Mouse (Mus musculus): Measurements from ENCODE around the gene Med21.
A peak's percentile ranks its signal among the peaks of the same experiment; 100 is the strongest.

The Med21 gene

DNA sequence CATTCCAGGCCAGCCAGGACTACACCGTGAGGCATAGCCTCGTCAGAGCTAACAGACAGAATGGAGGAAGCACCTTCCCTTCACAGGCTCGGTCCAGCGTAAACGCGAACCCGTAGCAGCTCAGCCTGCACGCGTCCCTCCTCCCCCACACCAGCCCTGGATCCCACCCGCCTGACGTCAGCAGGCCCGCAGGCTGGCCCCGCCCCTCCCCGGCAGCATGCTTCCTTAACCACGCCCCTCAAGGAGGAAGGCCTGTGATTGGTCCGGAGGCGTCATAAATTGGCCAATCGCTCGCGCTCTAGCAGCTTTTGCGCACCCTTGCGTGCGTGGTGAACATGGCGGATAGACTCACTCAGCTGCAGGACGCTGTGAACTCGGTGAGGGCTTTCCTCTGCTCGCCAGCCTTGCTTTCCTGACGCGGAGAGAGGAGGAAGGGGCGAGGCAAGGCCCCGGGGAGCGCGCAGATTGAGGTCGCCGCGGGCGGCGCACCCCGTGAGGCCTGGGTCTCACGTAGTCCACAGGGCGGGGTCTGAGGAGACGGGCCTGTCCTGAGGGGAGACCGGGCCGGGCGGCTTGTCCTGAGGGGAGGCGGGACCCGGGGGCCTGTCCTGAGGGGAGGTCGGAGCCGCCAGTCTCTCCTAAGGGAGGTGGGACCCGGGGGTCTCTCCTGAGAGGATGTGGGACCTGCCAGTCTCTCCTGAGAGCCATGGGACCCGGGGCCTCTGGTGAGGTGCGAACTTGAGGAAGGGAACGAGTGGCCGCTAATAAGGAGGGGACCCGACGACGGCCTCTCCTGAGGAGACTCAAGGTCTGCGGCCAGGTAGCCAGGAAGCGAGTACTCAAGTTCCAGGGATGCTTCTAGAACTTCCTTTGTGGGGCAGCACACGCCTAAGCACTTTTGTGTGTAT is at the start of gene Med21, which contains the start of gene Tm7sf3:
Gene Med21 (plus strand): TSS at position 272 of the 908 bp plus-strand sequence.
Gene Tm7sf3 (minus strand): TSS at position 549 of the 908 bp plus-strand sequence.
- peak; percentile 99 for DNase-seq (ENCODE audit: inconsistent age in 2 of 2, low spot score in 1 of 2)

DNA sequence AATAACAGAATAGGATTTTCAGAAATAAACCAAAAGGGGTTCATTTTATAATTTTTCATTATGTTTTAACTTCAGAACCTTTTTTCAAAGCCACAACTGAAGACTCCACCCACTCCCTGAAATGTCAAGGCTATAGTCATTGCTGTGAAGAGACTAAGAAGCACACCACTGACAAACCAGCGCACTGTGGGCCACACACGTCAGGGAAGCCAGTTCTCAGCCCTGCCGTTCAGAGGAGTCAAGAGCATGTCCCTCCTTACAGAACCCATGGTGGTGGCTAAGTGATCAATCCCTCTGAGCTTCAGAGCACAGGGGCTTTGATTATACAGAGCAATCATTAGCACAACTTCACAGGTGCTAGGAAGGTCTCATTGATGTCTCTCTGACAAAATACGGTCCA is 39.7 kb upstream of the Med21 start:
- peak; percentile 70 to 83 for DNase-seq (ENCODE audit: inconsistent age in 2 of 2, low spot score in 1 of 2)

DNA sequence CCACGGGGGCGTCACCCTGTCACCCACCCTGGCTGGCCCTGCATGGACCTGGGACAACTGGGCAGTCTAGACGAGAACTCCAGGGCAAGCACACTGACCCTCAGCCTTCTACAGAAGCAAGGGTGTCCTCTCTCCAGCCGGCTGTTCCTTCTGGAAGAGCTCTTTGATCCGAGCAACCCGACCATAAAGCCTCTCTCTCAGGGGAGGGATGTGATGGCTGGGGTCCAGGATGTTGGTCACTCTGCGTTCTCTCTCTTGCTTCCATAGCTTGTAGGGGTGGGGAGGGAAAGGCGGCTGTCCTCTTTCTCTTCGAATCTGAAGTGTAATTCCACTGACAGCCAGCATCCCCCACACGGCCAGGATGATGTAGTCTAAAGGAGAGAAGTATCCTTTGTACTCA is 38.7 kb upstream of the Med21 start:
- DNase-seq (ENCODE audit: inconsistent age in 2 of 2, low spot score in 1 of 2) = peak in 1 of 2 experiments; percentile 33

DNA sequence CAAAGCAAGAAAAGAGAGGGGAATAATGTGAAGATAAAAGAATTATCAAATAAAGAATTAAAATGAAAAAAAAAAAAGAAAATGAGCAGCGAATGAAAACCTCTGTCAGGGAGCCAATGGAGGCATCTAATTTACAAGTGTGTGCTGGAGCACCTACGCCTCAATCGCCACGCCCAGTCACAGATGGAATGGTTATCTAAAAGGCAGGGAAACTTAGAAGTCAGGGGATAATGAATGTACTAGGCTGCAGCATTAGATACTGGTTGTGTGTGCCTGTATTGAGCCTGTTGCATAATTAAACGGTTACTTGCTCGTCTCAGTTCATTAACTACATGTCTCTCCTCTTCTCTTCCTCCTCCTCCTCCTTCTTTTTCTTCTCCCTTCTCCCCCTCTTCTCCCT is 31.0 kb upstream of the Med21 start:
- no peak for DNase-seq (ENCODE audit: inconsistent age in 2 of 2, low spot score in 1 of 2)

DNA sequence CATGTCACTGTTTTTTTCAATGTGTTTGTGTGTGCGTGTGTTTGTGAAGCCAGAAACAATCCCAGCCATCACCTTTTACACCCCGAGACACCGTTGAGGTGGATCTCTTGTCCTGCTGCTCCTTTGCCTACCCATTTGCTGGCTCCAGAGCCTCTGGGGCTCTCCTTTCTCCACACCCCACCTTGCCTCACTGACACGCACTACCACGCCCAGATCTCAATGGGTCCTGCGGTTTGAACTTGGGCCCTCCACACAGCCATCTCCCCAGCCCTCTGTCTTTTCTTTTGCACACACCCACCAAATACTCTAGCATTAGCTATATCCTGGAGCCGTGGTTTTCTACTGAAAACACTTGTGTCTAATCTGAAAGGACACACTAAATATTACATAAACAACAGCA is 30.4 kb upstream of the Med21 start:
- no peak for DNase-seq (ENCODE audit: inconsistent age in 2 of 2, low spot score in 1 of 2)

DNA sequence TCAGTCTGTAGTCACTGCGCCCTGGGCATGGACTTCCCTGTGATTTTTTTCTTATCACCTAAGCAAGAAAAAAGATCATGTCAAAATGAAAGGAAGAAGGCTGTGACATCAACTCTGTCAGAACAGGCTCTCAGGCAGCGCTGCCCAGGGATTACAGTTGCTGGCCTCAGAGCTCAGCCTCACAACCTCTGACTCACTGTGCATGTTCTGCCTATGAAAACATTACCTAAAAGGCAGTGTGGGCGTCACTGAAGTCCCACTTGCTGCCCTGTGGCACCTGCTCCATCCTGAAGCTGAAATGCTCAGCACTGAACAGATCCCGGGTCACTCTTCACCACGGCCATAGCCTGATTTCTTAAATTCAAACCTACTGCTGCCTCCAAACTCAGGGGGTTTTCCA is 29.6 kb upstream of the Med21 start:
- DNase-seq (ENCODE audit: inconsistent age in 2 of 2, low spot score in 1 of 2) = no peak

DNA sequence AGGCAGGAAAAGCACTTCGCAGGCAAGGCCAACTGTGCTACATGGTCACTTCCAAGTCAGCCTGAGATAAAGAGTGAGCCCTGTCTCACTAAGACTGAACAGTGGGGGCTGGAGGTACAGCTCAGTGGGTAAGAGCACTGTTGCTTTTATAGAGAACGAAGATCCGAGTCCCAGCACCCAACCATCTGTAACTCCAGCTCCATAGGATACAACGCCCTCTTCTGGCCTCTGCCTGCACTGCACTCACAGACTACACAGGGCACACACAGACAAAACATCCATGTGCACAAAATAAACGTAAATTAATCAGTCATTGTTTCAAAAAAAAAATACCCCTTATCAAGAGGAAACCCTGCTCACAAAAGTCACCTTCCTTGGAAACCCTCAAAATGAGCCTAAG is 28.4 kb upstream of the Med21 start:
- DNase-seq (ENCODE audit: inconsistent age in 2 of 2, low spot score in 1 of 2) = no peak

DNA sequence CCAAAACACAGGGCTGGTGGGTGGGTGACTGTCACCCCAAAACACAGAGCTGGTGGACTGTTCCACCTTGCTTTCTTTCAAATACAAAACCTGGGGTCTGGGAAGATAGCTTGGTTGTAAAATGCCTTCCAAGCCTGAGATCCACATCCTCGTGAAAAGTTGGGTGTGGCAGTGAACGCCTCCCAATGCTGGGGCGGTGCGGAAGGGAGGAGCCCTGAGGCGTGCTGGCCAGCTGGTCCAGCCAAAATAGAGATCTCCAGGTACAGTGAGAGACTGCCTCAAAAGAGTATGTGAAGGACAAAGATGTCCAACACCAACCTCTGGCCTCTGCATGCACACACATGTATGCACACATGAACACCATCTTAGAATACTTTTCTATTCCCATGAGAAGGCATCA is 27.8 kb upstream of the Med21 start:
- no peak for DNase-seq (ENCODE audit: inconsistent age in 2 of 2, low spot score in 1 of 2)

DNA sequence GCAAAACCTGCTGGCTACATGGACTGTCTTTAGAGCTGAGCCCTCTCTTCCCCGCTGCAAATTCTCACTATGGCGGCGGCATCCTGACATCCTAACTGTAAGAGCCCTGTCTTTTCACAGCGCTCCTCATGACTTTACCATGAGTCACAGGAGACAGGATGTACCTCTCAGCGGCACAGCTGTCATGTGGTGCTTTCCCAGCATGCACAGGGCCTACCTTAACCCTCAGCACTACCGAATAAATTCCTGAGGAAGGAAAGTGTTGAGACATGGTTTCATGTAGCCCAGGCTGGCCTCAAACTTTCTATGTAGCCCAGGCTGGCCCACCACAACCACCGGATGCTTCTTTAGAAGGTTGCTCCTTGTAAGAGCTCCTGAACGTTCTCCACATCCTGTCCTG is 26.5 kb upstream of the Med21 start:
- DNase-seq (ENCODE audit: inconsistent age in 2 of 2, low spot score in 1 of 2) = no peak

DNA sequence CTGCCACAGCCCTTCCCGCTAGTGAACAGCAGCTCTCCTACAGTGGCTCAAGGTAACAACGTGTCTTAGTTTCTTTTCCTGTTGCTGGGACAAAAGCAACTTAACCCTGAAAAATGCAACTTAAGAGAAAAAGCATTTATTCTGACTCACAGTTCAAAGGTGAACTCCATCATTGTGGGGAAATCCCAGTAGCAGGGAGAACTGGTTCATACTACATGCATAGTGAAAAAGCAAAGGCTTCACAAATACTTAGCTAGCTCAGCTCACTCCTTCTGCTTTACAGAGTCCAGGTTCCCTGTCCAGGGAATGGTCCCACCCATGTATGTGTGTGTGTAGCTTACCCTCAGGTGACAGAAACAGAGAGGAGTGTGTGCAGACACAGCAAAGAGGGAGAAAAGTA is 25.7 kb upstream of the Med21 start:
- DNase-seq (ENCODE audit: inconsistent age in 2 of 2, low spot score in 1 of 2) = no peak

DNA sequence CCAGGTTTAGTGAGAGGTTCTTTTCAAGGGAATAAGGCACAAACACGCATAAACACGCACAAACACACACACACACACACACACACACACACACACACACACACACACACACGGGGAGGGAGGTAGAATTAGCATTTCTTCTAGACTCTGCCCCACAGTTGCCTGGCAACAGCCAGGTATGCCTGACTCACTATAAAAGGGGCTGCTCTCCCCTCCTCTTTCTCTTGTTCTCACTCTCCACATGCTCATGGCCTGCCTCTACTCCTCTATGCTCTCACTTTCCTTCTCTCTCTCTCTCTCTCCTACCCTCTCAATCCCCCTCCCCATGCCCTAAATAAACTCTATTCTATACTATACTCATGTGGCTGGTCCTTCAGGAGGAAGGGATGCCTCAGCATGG is 14.2 kb upstream of the Med21 start:
- no peak for DNase-seq (ENCODE audit: inconsistent age in 2 of 2, low spot score in 1 of 2)

DNA sequence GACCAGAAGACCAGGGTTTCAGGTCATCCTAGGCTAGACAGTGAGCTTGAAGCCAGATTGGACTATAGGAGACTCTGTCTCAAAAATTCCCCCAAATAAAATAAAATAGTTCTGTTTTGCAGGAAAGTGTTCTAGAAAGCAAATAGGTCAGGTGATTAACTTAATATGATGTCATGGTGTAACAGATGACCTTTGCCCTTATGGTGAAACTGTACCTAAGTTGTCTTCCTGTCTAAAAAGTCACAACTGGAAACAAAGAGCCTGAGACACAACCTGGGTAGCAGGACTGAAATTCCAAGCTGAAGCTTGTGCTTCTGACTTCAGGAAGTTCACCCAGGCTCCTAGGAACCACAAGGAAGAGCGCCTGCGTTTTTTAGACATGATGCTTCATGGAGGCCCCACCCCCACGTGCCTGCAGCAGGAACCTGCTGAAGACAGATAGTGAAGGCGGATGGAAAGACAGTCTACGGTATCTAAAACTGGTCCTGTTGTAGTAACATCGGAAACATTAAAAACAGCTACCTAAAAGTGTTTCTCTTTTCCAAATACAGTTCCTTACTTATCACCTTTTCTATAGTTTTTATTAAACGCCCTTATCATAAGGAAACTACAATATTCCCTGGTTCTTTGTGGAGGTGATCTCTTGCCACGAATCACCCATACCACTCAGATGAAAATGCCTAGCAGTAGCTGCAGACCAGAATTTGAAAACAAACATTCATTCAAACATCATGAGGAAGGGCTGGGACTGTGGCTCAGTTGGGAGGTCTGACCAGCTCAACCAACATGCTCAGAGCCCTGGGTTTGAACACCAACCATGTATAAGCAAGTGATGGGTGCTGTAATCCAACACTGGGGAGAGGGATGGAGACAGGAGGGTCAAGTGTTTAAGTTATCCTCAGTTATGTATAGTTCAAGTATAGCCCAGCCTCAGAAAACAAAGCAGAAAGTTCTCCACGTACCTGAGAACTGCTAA is 12.3 kb upstream of the Med21 start:
- DNase-seq (ENCODE audit: inconsistent age in 2 of 2, low spot score in 1 of 2) = no peak

DNA sequence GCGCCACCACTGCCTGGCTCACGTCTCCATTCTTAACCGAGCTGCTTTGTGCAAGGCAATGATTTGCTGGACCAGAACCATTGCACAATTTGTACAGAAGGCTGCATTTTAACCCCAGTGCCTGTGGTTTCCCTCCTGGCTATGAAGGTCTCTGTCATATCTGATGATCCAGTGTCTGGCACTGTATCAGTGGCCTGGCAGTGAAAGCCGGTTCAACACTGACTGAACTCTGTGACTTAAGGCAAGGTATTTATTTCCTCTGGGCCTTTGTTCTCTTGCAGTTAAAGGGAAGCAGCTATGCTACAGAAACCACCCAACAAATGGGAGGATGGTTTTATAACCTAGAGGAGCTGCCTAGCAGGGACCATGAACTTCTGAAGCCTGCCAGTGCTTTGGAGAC is 11.4 kb upstream of the Med21 start:
- DNase-seq (ENCODE audit: inconsistent age in 2 of 2, low spot score in 1 of 2) = peak; percentile 78 to 89

DNA sequence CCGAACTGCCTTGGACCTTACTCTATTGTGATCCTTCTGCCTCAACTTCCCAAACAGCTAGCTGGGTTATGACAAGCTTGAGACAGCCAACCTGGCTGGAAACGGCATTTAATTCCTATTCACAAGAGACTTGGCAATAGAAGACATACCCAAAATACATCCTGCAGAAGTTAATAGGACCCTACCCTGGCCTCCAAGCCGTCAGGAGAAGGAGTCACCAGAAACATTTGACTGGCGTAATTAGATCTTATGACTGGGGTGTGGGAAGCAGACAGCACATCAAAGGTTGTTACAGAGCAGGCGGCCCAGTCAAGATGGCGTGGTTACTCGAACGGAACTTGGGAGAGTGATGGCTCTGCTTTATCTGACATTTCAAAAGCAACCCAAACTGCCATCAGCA is 10.5 kb upstream of the Med21 start:
- DNase-seq (ENCODE audit: inconsistent age in 2 of 2, low spot score in 1 of 2) = no peak

DNA sequence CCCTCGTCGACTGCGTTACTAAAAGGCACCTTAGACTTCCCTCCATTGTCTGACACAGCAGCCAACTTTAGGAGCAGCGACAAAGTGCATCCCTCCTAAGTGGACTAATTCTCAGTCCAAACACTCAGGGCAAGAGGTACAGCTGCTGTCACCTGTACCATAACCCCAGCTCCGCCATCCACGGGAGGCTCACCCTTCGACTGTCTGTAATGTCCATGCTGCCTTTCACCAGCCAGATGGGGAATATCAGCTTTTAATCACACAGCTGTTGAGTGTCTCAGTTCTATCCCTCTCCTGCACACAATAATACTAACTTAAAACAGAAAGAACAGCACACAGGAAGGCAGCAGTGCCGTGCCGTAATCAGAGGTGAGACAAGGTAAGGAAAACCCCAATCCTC is 9.9 kb upstream of the Med21 start:
- DNase-seq (ENCODE audit: inconsistent age in 2 of 2, low spot score in 1 of 2) = no peak

DNA sequence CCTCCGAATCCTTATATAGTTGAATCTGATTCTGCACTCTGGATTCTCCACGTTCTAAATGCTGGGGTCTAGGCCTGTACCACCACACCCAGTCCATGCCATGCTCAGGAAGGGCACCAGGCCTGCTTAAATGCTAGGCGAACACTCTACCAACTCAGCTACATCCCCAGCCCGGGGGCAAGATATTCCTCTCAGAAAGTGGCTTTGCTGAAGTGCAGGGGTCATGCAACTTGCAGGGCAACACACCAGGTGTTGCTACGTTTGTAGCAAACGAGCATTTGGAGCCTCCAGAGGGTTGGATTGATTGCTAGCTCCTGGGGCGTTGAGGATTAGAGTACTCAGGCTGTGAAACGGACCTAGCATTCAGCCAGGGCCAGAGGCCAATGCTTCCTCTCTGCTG is 9.2 kb upstream of the Med21 start:
- peak in 1 of 2 experiments; percentile 63 for DNase-seq (ENCODE audit: inconsistent age in 2 of 2, low spot score in 1 of 2)

DNA sequence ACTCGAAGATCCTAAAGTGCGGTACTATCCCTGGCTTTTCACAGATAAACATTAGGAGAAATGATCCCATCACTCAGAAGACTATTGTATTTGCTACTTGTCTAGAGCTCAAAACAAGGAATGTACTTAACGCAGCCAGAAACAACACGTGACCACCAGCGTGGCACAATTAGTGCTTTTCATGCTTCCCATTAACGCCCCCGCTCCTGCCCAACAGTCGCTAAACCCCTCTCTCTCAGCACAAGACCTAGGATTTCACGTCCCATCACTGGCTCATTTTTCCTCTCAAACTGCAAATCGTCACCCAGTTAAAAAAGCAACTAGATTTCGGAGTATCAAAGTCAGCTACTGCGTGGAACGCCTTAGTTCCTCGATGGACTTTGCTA is 8.7 kb upstream of the Med21 start:
- no peak for DNase-seq (ENCODE audit: inconsistent age in 2 of 2, low spot score in 1 of 2)

DNA sequence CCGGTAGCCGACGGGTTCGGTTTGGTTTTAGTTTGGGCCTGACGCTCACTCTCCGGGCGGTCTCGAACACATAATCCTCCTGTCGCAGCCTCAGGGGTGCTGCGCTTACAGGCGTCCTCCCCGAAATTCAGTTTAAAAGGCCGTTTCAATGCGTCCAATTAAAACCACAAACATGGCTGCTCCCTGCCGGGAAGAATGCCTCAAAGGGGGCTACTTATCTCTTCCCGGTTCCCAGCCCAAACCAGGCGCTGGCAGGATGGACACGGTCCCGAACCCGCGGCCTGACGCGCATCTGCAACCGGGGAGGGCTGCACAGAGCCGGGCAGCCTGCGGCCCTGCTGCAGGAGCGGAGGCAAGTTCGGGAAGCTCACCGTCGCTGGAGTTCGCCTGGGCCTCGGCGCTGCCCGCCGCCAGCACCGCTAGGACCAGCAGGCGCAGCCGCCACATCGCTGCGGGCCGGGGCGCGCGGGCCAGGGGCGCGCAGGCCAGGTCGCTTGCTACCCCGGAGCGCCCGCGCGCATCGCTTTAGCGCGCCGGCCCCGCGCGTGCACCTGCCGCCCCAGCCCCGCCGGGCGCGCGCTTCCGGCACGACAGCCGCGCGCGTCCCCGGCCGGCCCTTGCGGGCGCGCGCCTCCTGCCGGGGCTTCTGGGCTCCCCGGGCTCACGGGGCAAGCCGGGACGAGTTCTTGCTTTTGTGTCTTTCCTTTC is 8.2 kb upstream of the Med21 start:
- peak; percentile 87 to 90 for DNase-seq (ENCODE audit: inconsistent age in 2 of 2, low spot score in 1 of 2)

DNA sequence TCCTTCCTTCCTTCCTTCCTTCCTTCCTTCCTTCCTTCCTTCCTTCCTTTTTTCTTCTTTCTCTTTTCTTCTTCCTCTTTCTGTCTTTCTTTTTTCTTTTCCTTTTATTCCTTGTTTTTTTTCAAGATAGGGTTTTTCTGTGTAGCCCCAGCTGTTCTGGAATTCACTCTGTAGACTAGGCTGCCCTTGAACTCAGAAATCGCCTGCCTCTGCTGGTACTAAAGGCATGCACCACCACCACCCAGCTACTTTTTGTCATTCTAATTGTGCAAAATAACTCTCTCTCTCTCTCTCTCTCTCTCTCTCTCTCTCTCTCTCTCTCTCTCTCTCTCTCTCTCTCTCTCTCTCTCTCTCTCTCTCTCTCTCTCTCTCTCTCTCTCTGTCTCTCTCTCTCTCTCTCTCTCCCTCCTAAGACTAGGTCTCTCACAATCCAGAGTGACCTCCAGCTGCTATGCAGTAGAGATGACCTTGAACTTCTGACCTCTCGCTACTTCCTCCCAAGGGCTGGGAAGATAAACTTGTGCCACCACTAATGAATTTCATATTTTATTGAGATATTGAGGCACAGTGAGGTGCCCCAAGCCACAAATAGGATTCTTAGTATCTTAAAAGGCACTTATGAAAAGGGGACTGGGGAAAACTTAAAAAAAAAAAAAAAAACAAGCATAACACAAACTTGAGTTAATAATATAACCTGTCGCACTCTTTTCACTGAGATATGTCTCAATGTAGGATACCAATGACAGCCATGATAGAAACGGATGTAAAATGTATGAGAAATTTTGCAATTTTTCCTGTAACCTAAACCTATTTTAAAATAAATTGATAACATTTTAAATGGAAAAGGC is 7.4 kb upstream of the Med21 start:
- no peak for DNase-seq (ENCODE audit: inconsistent age in 2 of 2, low spot score in 1 of 2)

DNA sequence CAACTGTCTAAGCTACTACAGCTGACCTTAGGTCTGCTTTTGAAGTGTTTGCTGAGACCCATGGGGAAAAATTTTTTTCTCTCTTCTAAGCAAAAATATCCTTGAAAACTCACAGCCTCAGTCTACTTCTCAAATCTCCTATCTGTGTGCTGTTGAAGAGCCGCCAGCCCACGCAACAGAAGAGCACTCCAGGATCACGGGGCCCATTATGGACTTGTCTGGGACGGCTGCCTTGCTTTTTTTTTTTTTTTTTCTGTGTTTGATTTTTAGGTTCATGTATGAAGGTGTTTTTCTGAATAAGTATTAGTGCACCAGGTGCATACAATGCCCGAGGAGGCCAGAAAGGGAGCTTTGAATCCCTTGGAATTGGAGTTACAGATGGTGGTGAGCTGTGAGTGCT is 5.9 kb upstream of the Med21 start:
- no peak for DNase-seq (ENCODE audit: inconsistent age in 2 of 2, low spot score in 1 of 2)
